In the genomic region with DNA sequence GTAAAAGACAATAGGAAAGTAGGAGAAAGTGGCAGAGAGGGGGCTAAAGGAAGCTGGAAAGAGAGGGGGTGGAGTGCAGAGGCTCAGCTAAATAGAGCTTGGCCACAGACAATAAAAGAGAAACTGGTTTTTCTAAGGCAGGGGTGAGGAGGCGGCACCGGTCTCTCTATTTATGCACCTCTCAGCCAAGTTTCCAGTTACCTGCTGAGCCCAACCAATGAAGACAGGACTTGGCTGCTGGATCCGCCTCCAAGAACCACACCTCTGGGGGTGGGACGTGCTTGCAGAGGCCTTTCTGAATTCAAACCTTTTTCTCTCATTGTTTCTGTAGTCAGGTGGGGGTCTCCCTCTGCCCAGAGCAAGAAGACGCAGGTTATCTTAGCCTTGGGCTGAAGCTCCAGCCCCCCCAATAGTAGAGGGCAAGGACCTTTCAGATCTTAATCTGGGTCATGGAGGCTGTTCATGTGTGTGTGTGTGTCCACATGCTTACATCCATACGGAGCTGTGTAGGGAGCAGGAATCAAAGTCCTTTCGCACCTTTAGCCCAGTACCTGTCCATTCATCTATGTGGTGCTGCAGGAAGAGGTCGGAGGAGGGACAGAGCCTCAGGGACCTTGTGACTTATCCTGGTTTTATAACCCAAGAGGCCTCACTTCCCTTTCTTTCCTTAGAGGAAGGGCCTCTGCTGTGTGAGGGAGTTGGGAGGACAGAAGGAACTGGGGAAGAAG, we compare ENCODE assay signal across 11 mouse cellular contexts.
DNase-seq lines count a peak whose midpoint lies in the region; ATAC-seq lines count a peak whose summit lies in the region.
"Had no signal": no experiment of that assay in that cellular context is flagged by ENCODE, and none has a peak within 500 bp of the region (broad histone marks: within the 10 kb centered on the region; RNA-seq: fewer than 3 reads in every experiment).

No protein-coding gene starts in this region.

- H3K4me1 ChIP-seq in embryonic facial prominence, embryonic 11.5 days (ENCODE audit: control insufficient read depth, insufficient read depth, low read length), result no peaks in the 10 kb centered on the region
- H3K4me1 ChIP-seq in lung, embryonic 16.5 days (replicated peaks; ENCODE audit: control insufficient read depth, insufficient read depth, low read length), result peaks cover 13% of the 10 kb centered on the region

- no peaks in the 10 kb centered on the region for H3K36me3 ChIP-seq in embryonic facial prominence, embryonic 11.5 days (replicated peaks; ENCODE audit: control insufficient read depth, insufficient read depth, low read depth, low read length)
- H3K36me3 ChIP-seq in lung, embryonic 16.5 days (ENCODE audit: control insufficient read depth, insufficient read depth, low read length), result no peaks in the 10 kb centered on the region
- H3K36me3 ChIP-seq: heart, embryonic 10.5 days had no signal

- no peak overlapping the region for H3K4me2 ChIP-seq in embryonic facial prominence, embryonic 11.5 days (ENCODE audit: low read depth, low read length)
- peak overlapping the region; percentile 47 for H3K4me2 ChIP-seq in lung, embryonic 16.5 days (ENCODE audit: low read depth, low read length)

- WGBS in embryonic facial prominence, embryonic 11.5 days, result 39% methylated on average over 8 of the region's 8 CpGs
- 40% methylated on average over 8 of the region's 8 CpGs for WGBS in lung, embryonic 16.5 days

- no peak overlapping the region for H3K4me3 ChIP-seq in embryonic facial prominence, embryonic 11.5 days (ENCODE audit: low read depth, low read length)
- peak overlapping the region; percentile 32 for H3K4me3 ChIP-seq in lung, embryonic 16.5 days (ENCODE audit: low read length)
- H3K4me3 ChIP-seq: heart, embryonic 10.5 days had no signal

- H3K27ac ChIP-seq in embryonic facial prominence, embryonic 11.5 days (replicated peaks; ENCODE audit: low read depth, low read length), result no peak overlapping the region; the same call in 1 of the 2 replicates
- peak overlapping the region; percentile 78 for H3K27ac ChIP-seq in lung, embryonic 16.5 days (ENCODE audit: low read length)
- H3K27ac ChIP-seq: heart, embryonic 10.5 days had no signal

- ATAC-seq in embryonic facial prominence, embryonic 11.5 days (replicated peaks; ENCODE audit: insufficient number of reproducible peaks, low FRiP score, low TSS enrichment, low read depth), result peak; percentile 57
- peak; percentile 86 for ATAC-seq in lung, embryonic 16.5 days (ENCODE audit: low read depth)
- no peak for ATAC-seq in activated CD4-positive, CD25-positive, alpha-beta regulatory T cell, adult 4 months
- ATAC-seq: midbrain, embryonic 16.5 days had no signal

- H3K9me3 ChIP-seq in embryonic facial prominence, embryonic 11.5 days (replicated peaks; ENCODE audit: control insufficient read depth, low read length), result no peaks in the 10 kb centered on the region
- H3K9me3 ChIP-seq in lung, embryonic 16.5 days (ENCODE audit: control insufficient read depth, low read length), result no peaks in the 10 kb centered on the region
- H3K9me3 ChIP-seq: heart, embryonic 10.5 days had no signal

- no peaks in the 10 kb centered on the region for H3K27me3 ChIP-seq in embryonic facial prominence, embryonic 11.5 days (ENCODE audit: control insufficient read depth, insufficient read depth, low read length)
- no peaks in the 10 kb centered on the region for H3K27me3 ChIP-seq in lung, embryonic 16.5 days (ENCODE audit: control insufficient read depth, insufficient read depth, low read depth, low read length)

- DNase-seq in embryo, embryonic 10 days (ENCODE audit: low spot score), result peak; percentile 45
- no peak for DNase-seq in embryo, embryonic 9.5 days (ENCODE audit: extremely low spot score)
- peak; percentile 57 for DNase-seq in embryonic facial prominence, embryonic 11.5 days (ENCODE audit: low spot score)
- DNase-seq in kidney, postnatal 10 days, result peak; percentile 46
- no peak for DNase-seq in gastrocnemius, postnatal 10 days
- DNase-seq in natural killer cell, adult 2 months (ENCODE audit: low spot score in 2 of 2), result no peak
- DNase-seq: thymus, postnatal 14 days had no signal

- H3K9ac ChIP-seq in embryonic facial prominence, embryonic 11.5 days (replicated peaks; ENCODE audit: low read length), result no peak overlapping the region
- H3K9ac ChIP-seq in lung, embryonic 16.5 days (ENCODE audit: low read length), result no peak overlapping the region

Comparison
In these comparisons a context has a peak if more than half of its experiments do, and no peak if none do; other contexts are left out.
1. DNase-seq: peak in embryo, embryonic 10 days (single experiment), embryonic facial prominence, embryonic 11.5 days (single experiment) and kidney, postnatal 10 days (single experiment); none in embryo, embryonic 9.5 days (single experiment), gastrocnemius, postnatal 10 days (single experiment) and natural killer cell, adult 2 months (0 of 2).